Mouse (Mus musculus): ENCODE results near the gene Gtf3c3. TPM values are rescaled to one million over a fixed set of nuclear protein-coding genes. Genes with fewer than 3 reads are reported as not detected.

Gtf3c3 gene
- 9.0 and 11.9 TPM in 2 replicates for total RNA-seq (2023)

DNA sequence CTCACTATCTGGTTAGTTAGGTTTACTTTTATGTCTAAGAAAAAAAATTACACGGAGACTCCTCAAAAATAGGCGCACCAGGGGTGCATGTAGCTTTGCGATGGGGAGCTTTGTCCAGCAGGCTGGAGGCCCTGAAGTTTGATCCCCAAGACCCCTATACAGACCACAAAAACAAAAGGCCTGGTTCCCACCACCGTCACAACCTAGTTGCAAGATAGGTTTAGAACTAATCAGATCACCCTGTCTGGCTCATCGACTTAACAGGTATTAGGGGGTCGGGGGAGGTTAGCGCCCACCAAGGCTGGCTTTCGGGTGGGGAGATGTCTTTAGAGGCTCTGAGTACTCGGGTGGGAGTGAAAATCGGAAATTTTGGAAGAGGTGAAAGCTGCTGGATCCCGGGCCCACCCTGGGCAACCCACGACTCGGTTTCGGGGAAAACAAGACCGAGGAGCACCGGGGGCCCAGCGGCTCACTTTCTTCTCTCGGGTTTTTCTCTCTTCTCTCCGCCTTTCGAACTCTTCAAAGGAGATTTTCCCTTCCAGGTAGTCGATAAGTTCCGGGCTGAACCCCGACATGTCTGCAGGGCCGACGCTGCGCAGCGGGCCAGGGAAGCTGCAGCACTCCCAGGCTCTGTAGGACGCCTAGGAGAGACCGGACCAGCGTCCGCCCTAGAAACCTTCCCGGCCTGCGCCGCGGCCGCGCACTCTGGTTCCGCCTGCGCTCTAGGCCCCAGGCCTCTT is at the start of gene Gtf3c3:
Gtf3c3 (minus strand) TSS at position 632 of the 740 bp plus-strand sequence.

Other genes with a start within 250 kb of the Gtf3c3 start
- 0.13 and 0.45 TPM in 2 replicates for gene Hecw2, start 243.8 kb downstream of the Gtf3c3 start, total RNA-seq (2023)
- gene Ccdc150, start 188.3 kb downstream of the Gtf3c3 start, total RNA-seq (2023) = 0.60 TPM in 1 of 2 replicates, not detected in the other
- gene Pgap1, start 118.7 kb upstream of the Gtf3c3 start, total RNA-seq (2023) = 2.8 and 4.5 TPM in 2 replicates